Comparison of ENCODE assay signal across 9 mouse cellular contexts in genomic region chr3:89422556-89423205, GRCm38 (mm10). TPM values are rescaled to one million over a fixed set of nuclear protein-coding genes. Genes with fewer than 3 reads are reported as not detected.
DNase-seq lines count a peak whose midpoint lies in the region; ATAC-seq and TF ChIP-seq lines count a peak whose summit lies in the region.
"Had no signal": no experiment of that assay in that cellular context is flagged by ENCODE, and none has a peak within 500 bp of the region (broad histone marks: within the 10 kb centered on the region; RNA-seq: fewer than 3 reads in every experiment).

No protein-coding gene starts in this region.

- 58% methylated on average over 6 of the region's 6 CpGs for WGBS in liver, embryonic 11.5 days
- 69% methylated on average over 6 of the region's 6 CpGs for WGBS in embryonic facial prominence, embryonic 15.5 days
- WGBS in intestine, postnatal 0 days = 69% methylated on average over 6 of the region's 6 CpGs
- 66% methylated on average over 6 of the region's 6 CpGs for WGBS in neural tube, embryonic 13.5 days

- H3K27ac ChIP-seq in liver, embryonic 11.5 days (ENCODE audit: low read depth, low read length) = peak overlapping the region; percentile 91; the same call in 1 of the 2 replicates
- peak overlapping the region; percentile 98; the same call in 1 of the 2 replicates for H3K27ac ChIP-seq in embryonic facial prominence, embryonic 15.5 days (replicated peaks)
- no peak overlapping the region for H3K27ac ChIP-seq in intestine, postnatal 0 days (ENCODE audit: low read depth, low read length)
- peak overlapping the region; percentile 71; the same call in 1 of the 2 replicates for H3K27ac ChIP-seq in neural tube, embryonic 13.5 days (replicated peaks)

- H3K4me2 ChIP-seq in liver, embryonic 11.5 days = peak overlapping the region; percentile 98
- H3K4me2 ChIP-seq in embryonic facial prominence, embryonic 15.5 days (replicated peaks) = peak overlapping the region; percentile 80
- peak overlapping the region; percentile 86 for H3K4me2 ChIP-seq in intestine, postnatal 0 days (replicated peaks; ENCODE audit: low read depth)
- peak overlapping the region; percentile 89 for H3K4me2 ChIP-seq in neural tube, embryonic 13.5 days

- no peak for DNase-seq in liver, embryonic 11.5 days (ENCODE audit: low spot score)
- DNase-seq in liver = no peak
- no peak for DNase-seq in urinary bladder, postnatal 4 days (ENCODE audit: low spot score in 2 of 2)
- DNase-seq in right cerebral cortex, adult 2 months (ENCODE audit: low spot score in 2 of 2) = no peak
- DNase-seq: thymus, postnatal 36 days had no signal

- peaks cover 57% of the 10 kb centered on the region for H3K4me1 ChIP-seq in liver, embryonic 11.5 days (replicated peaks; ENCODE audit: control insufficient read depth, insufficient read depth, low read length)
- H3K4me1 ChIP-seq in embryonic facial prominence, embryonic 15.5 days = peaks cover 44% of the 10 kb centered on the region
- peaks cover 9% of the 10 kb centered on the region for H3K4me1 ChIP-seq in intestine, postnatal 0 days (replicated peaks; ENCODE audit: control insufficient read depth, insufficient read depth, low read length)
- peaks cover 47% of the 10 kb centered on the region for H3K4me1 ChIP-seq in neural tube, embryonic 13.5 days (replicated peaks)

- H3K9me3 ChIP-seq in liver, embryonic 11.5 days (ENCODE audit: control insufficient read depth, low read length) = no peaks in the 10 kb centered on the region
- no peaks in the 10 kb centered on the region for H3K9me3 ChIP-seq in embryonic facial prominence, embryonic 15.5 days (replicated peaks)
- H3K9me3 ChIP-seq in intestine, postnatal 0 days (ENCODE audit: control insufficient read depth) = no peaks in the 10 kb centered on the region
- no peaks in the 10 kb centered on the region for H3K9me3 ChIP-seq in neural tube, embryonic 13.5 days

- peaks cover 10% of the 10 kb centered on the region for H3K36me3 ChIP-seq in liver, embryonic 11.5 days (ENCODE audit: control insufficient read depth, insufficient read depth, low read length)
- peaks cover 41% of the 10 kb centered on the region for H3K36me3 ChIP-seq in embryonic facial prominence, embryonic 15.5 days
- H3K36me3 ChIP-seq in intestine, postnatal 0 days (ENCODE audit: control insufficient read depth, insufficient read depth) = peaks cover 38% of the 10 kb centered on the region
- peaks cover 15% of the 10 kb centered on the region for H3K36me3 ChIP-seq in neural tube, embryonic 13.5 days

- H3K4me3 ChIP-seq in liver, embryonic 11.5 days (ENCODE audit: low read depth, low read length) = peak overlapping the region; percentile 64
- peak overlapping the region; percentile 53 for H3K4me3 ChIP-seq in embryonic facial prominence, embryonic 15.5 days (replicated peaks)
- H3K4me3 ChIP-seq in intestine, postnatal 0 days (ENCODE audit: low read depth, low read length) = peak overlapping the region; percentile 47
- peak overlapping the region; percentile 40 for H3K4me3 ChIP-seq in neural tube, embryonic 13.5 days

- peak overlapping the region; percentile 78 for H3K9ac ChIP-seq in liver, embryonic 11.5 days (ENCODE audit: low read depth, low read length)
- H3K9ac ChIP-seq in embryonic facial prominence, embryonic 15.5 days = no peak overlapping the region; the same call in 1 of the 2 replicates
- H3K9ac ChIP-seq in intestine, postnatal 0 days (ENCODE audit: low read depth, low read length) = peak overlapping the region; percentile 60; the same call in 1 of the 2 replicates
- peak overlapping the region; percentile 74 for H3K9ac ChIP-seq in neural tube, embryonic 13.5 days

- ATAC-seq in liver, embryonic 11.5 days (replicated peaks; ENCODE audit: low FRiP score) = no peak
- no peak for ATAC-seq in embryonic facial prominence, embryonic 15.5 days (ENCODE audit: insufficient number of reproducible peaks, low FRiP score, low TSS enrichment, low read depth)
- ATAC-seq in intestine, postnatal 0 days = no peak
- ATAC-seq in neural tube, embryonic 13.5 days (ENCODE audit: low read depth) = no peak
- no peak for ATAC-seq in inflammation-experienced regulatory T-cells, adult 6 months

- no peaks in the 10 kb centered on the region for H3K27me3 ChIP-seq in liver, embryonic 11.5 days (replicated peaks; ENCODE audit: control insufficient read depth, insufficient read depth, low read length)
- H3K27me3 ChIP-seq in embryonic facial prominence, embryonic 15.5 days = no peaks in the 10 kb centered on the region
- no peaks in the 10 kb centered on the region for H3K27me3 ChIP-seq in intestine, postnatal 0 days (replicated peaks; ENCODE audit: control insufficient read depth, insufficient read depth, low read length)
- H3K27me3 ChIP-seq in neural tube, embryonic 13.5 days = no peaks in the 10 kb centered on the region

- TF ChIP-seq CTCF in intestine, postnatal 0 days (IDR thresholded peaks at IDR 0.05; ENCODE audit: low read depth) = no peak

RNA-seq across cellular contexts. Expression of gene Shc1, which starts 4.4 kb away (rescaled TPM):
- 72.8 and 75.6 TPM in 2 replicates for polyA plus RNA-seq in liver, embryonic 11.5 days (2014; fragmentation: Nextera tagmentation; extraction: Ambion mirVana)
- 110 and 113 TPM in 2 replicates for polyA plus RNA-seq in embryonic facial prominence, embryonic 15.5 days (2015; fragmentation: Nextera tagmentation; extraction: Ambion mirVana)
- 43.4 and 48.6 TPM in 2 replicates for polyA plus RNA-seq in intestine, postnatal 0 days (2015; fragmentation: Nextera tagmentation; extraction: Ambion mirVana)
- polyA plus RNA-seq in neural tube, embryonic 13.5 days (2015; fragmentation: Nextera tagmentation; extraction: Ambion mirVana) = 41.8 and 45.1 TPM in 2 replicates
- polyA plus RNA-seq in inflammation-experienced regulatory T-cells, adult 6 months (2017; shearing (Covaris generic)) = 10 to 100 TPM; 31.2 to 34.1 (median 33.7) TPM

RNA-seq across cellular contexts. Expression of gene Cks1b, which starts 4.5 kb away (rescaled TPM):
- 498 and 502 TPM in 2 replicates for polyA plus RNA-seq in liver, embryonic 11.5 days (2014; fragmentation: Nextera tagmentation; extraction: Ambion mirVana)
- 342 and 356 TPM in 2 replicates for polyA plus RNA-seq in embryonic facial prominence, embryonic 15.5 days (2015; fragmentation: Nextera tagmentation; extraction: Ambion mirVana)
- polyA plus RNA-seq in intestine, postnatal 0 days (2015; fragmentation: Nextera tagmentation; extraction: Ambion mirVana) = 106 and 118 TPM in 2 replicates
- polyA plus RNA-seq in neural tube, embryonic 13.5 days (2015; fragmentation: Nextera tagmentation; extraction: Ambion mirVana) = 110 and 144 TPM in 2 replicates
- 100 to 1,000 TPM in 1 of 3 experiments, 10 to 100 TPM in 2; 23.3 to 176 (median 34.8) TPM for polyA plus RNA-seq in inflammation-experienced regulatory T-cells, adult 6 months (2017; shearing (Covaris generic))

RNA-seq across cellular contexts. Expression of gene Pygo2, which starts 7.3 kb away (rescaled TPM):
- polyA plus RNA-seq in liver, embryonic 11.5 days (2014; fragmentation: Nextera tagmentation; extraction: Ambion mirVana) = 35.5 and 37.7 TPM in 2 replicates
- polyA plus RNA-seq in embryonic facial prominence, embryonic 15.5 days (2015; fragmentation: Nextera tagmentation; extraction: Ambion mirVana) = 47.7 and 51.3 TPM in 2 replicates
- 17.1 and 17.5 TPM in 2 replicates for polyA plus RNA-seq in intestine, postnatal 0 days (2015; fragmentation: Nextera tagmentation; extraction: Ambion mirVana)
- polyA plus RNA-seq in neural tube, embryonic 13.5 days (2015; fragmentation: Nextera tagmentation; extraction: Ambion mirVana) = 40.4 and 47.7 TPM in 2 replicates
- polyA plus RNA-seq in inflammation-experienced regulatory T-cells, adult 6 months (2017; shearing (Covaris generic)) = 1 to 10 TPM; 9.0 to 9.6 (median 9.5) TPM

RNA-seq across cellular contexts. Expression of gene Flad1, which starts 11.0 kb away (rescaled TPM):
- 34.3 and 37.8 TPM in 2 replicates for polyA plus RNA-seq in liver, embryonic 11.5 days (2014; fragmentation: Nextera tagmentation; extraction: Ambion mirVana)
- polyA plus RNA-seq in embryonic facial prominence, embryonic 15.5 days (2015; fragmentation: Nextera tagmentation; extraction: Ambion mirVana) = 28.5 and 34.6 TPM in 2 replicates
- polyA plus RNA-seq in intestine, postnatal 0 days (2015; fragmentation: Nextera tagmentation; extraction: Ambion mirVana) = 29.2 and 32.1 TPM in 2 replicates
- 30.7 and 33.2 TPM in 2 replicates for polyA plus RNA-seq in neural tube, embryonic 13.5 days (2015; fragmentation: Nextera tagmentation; extraction: Ambion mirVana)
- polyA plus RNA-seq in inflammation-experienced regulatory T-cells, adult 6 months (2017; shearing (Covaris generic)) = 10 to 100 TPM; 43.1 to 63.7 (median 57.5) TPM

RNA-seq across cellular contexts. Expression of gene Pbxip1, which starts 13.8 kb away (rescaled TPM):
- 8.3 and 8.7 TPM in 2 replicates for polyA plus RNA-seq in liver, embryonic 11.5 days (2014; fragmentation: Nextera tagmentation; extraction: Ambion mirVana)
- 38.3 and 40.4 TPM in 2 replicates for polyA plus RNA-seq in embryonic facial prominence, embryonic 15.5 days (2015; fragmentation: Nextera tagmentation; extraction: Ambion mirVana)
- polyA plus RNA-seq in intestine, postnatal 0 days (2015; fragmentation: Nextera tagmentation; extraction: Ambion mirVana) = 52.2 and 55.8 TPM in 2 replicates
- polyA plus RNA-seq in neural tube, embryonic 13.5 days (2015; fragmentation: Nextera tagmentation; extraction: Ambion mirVana) = 15.6 and 17.0 TPM in 2 replicates
- 10 to 100 TPM; 41.1 to 46.1 (median 42.2) TPM for polyA plus RNA-seq in inflammation-experienced regulatory T-cells, adult 6 months (2017; shearing (Covaris generic))
